ENCODE assay signal across 11 mouse cellular contexts in the genomic region with DNA sequence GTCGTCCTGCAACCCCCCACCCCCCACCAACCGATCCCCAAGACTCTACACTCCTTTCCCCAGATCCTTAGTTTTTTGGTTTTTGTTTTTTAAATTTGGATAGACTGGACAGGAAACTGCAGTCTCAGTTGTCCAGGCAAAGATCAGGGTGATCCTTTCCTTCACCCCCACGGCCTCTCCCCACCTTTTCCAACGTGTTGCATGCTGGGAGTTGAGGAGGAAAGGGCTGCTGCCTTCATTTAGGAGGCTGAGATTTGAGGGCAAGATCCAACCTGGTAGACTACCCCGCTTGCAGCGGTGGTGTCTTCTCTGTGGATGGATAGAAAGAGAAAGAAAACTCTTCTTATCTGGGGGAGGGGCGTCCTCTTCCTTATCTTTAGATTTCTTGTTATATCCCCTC. TPM values are rescaled to one million over a fixed set of nuclear protein-coding genes. Genes with fewer than 3 reads are reported as not detected.
DNase-seq lines count a peak whose midpoint lies in the region; ATAC-seq and TF ChIP-seq lines count a peak whose summit lies in the region.
"Had no signal": no experiment of that assay in that cellular context is flagged by ENCODE, and none has a peak within 500 bp of the region (broad histone marks: within the 10 kb centered on the region; RNA-seq: fewer than 3 reads in every experiment).

No protein-coding gene starts in this region.

- ATAC-seq in hindbrain, embryonic 11.5 days (ENCODE audit: low FRiP score): no peak
- ATAC-seq in midbrain, postnatal 0 days (ENCODE audit: low FRiP score): no peak

- 1% methylated on average over 7 of the region's 7 CpGs for WGBS in hindbrain, embryonic 11.5 days
- WGBS in midbrain, postnatal 0 days: 3% methylated on average over 7 of the region's 7 CpGs
- WGBS in heart, embryonic 10.5 days: 2% methylated on average over 7 of the region's 7 CpGs

- DNase-seq in embryo, embryonic 10.5 days (ENCODE audit: low spot score): peak; percentile 29
- DNase-seq in embryo, embryonic 10 days (ENCODE audit: low spot score): no peak
- peak; percentile 25 to 53 for DNase-seq in cerebellum, postnatal 25 days
- peak; percentile 39 for DNase-seq in hindbrain, embryonic 11.5 days (ENCODE audit: low spot score)
- DNase-seq in midbrain, postnatal 0 days (ENCODE audit: low spot score): peak; percentile 17
- DNase-seq in testis, postnatal 14 days (ENCODE audit: low spot score): no peak
- DNase-seq in heart, embryonic 10.5 days (ENCODE audit: low spot score): no peak
- DNase-seq in kidney, postnatal 25 days: no peak
- DNase-seq: lung, postnatal 36 days had no signal

- peaks cover 14% of the 10 kb centered on the region for H3K4me1 ChIP-seq in hindbrain, embryonic 11.5 days (replicated peaks; ENCODE audit: control insufficient read depth, insufficient read depth, low read length)
- H3K4me1 ChIP-seq in midbrain, postnatal 0 days (ENCODE audit: insufficient read depth, low read length): peaks cover 7% of the 10 kb centered on the region; the same call in 1 of the 2 replicates
- H3K4me1 ChIP-seq in heart, embryonic 10.5 days: peaks cover 28% of the 10 kb centered on the region

- TF ChIP-seq CTCF in midbrain, postnatal 0 days (IDR thresholded peaks at IDR 0.05): no peak

- H3K4me2 ChIP-seq in hindbrain, embryonic 11.5 days (replicated peaks; ENCODE audit: low read depth, low read length): peak overlapping the region; percentile 67
- H3K4me2 ChIP-seq in midbrain, postnatal 0 days (ENCODE audit: low read depth, low read length, poor library complexity, severe bottlenecking): peak overlapping the region; percentile 69

- peak overlapping the region; percentile 71 for H3K9ac ChIP-seq in hindbrain, embryonic 11.5 days (ENCODE audit: low read depth, low read length)
- peak overlapping the region; percentile 95 for H3K9ac ChIP-seq in midbrain, postnatal 0 days (replicated peaks; ENCODE audit: low read length, poor library complexity, severe bottlenecking)
- H3K9ac ChIP-seq: heart, embryonic 15.5 days had no signal

- H3K36me3 ChIP-seq in hindbrain, embryonic 11.5 days (ENCODE audit: control insufficient read depth, insufficient read depth, low read length): no peaks in the 10 kb centered on the region
- no peaks in the 10 kb centered on the region for H3K36me3 ChIP-seq in midbrain, postnatal 0 days (ENCODE audit: insufficient read depth, low read length)
- no peaks in the 10 kb centered on the region for H3K36me3 ChIP-seq in heart, embryonic 10.5 days
- H3K36me3 ChIP-seq: heart, embryonic 15.5 days had no signal

- H3K9me3 ChIP-seq in hindbrain, embryonic 11.5 days (ENCODE audit: control insufficient read depth, low read length): no peaks in the 10 kb centered on the region
- no peaks in the 10 kb centered on the region for H3K9me3 ChIP-seq in midbrain, postnatal 0 days (ENCODE audit: low read length)
- no peaks in the 10 kb centered on the region for H3K9me3 ChIP-seq in heart, embryonic 10.5 days
- H3K9me3 ChIP-seq: heart, embryonic 15.5 days had no signal

- peak overlapping the region; percentile 63 for H3K4me3 ChIP-seq in hindbrain, embryonic 11.5 days (ENCODE audit: low read depth, low read length)
- peak overlapping the region; percentile 99 for H3K4me3 ChIP-seq in midbrain, postnatal 0 days (ENCODE audit: low read depth, low read length)
- no peak overlapping the region for H3K4me3 ChIP-seq in heart, embryonic 10.5 days

- H3K27me3 ChIP-seq in hindbrain, embryonic 11.5 days (ENCODE audit: control insufficient read depth, insufficient read depth, low read length): peaks cover 23% of the 10 kb centered on the region
- no peaks in the 10 kb centered on the region for H3K27me3 ChIP-seq in midbrain, postnatal 0 days (ENCODE audit: insufficient read depth, low read length)
- H3K27me3 ChIP-seq in heart, embryonic 10.5 days (ENCODE audit: insufficient read depth, poor library complexity, severe bottlenecking): peaks cover 93% of the 10 kb centered on the region

- H3K27ac ChIP-seq in hindbrain, embryonic 11.5 days (ENCODE audit: low read depth, low read length): no peak overlapping the region
- peak overlapping the region; percentile 88 for H3K27ac ChIP-seq in midbrain, postnatal 0 days (ENCODE audit: low read depth, low read length)
- no peak overlapping the region for H3K27ac ChIP-seq in heart, embryonic 10.5 days
- H3K27ac ChIP-seq: heart, embryonic 15.5 days had no signal

RNA-seq across cellular contexts. Expression of a gene that starts 2.1 kb away (rescaled TPM):
- 4.6 and 5.3 TPM in 2 replicates for polyA plus RNA-seq in hindbrain, embryonic 11.5 days (2014; fragmentation: Nextera tagmentation; extraction: Ambion mirVana)
- 64.0 and 70.2 TPM in 2 replicates for total RNA-seq in midbrain, postnatal 0 days (2014; rRNA removed)
- 15.4 and 17.8 TPM in 2 replicates for polyA plus RNA-seq in midbrain, postnatal 0 days (2015; fragmentation: Nextera tagmentation; extraction: Ambion mirVana)
- polyA plus RNA-seq in heart, embryonic 10.5 days (2016; fragmentation: Nextera tagmentation; extraction: Ambion mirVana): not detected in 2 replicates
- polyA plus RNA-seq: heart, embryonic 15.5 days had no signal

RNA-seq across cellular contexts. Expression of a gene that starts 28.4 kb away (rescaled TPM):
- polyA plus RNA-seq in hindbrain, embryonic 11.5 days (2014; fragmentation: Nextera tagmentation; extraction: Ambion mirVana): 1.3 and 3.0 TPM in 2 replicates
- 3.4 and 3.8 TPM in 2 replicates for total RNA-seq in midbrain, postnatal 0 days (2014; rRNA removed)
- 1.8 and 2.3 TPM in 2 replicates for polyA plus RNA-seq in midbrain, postnatal 0 days (2015; fragmentation: Nextera tagmentation; extraction: Ambion mirVana)
- 1.2 and 1.4 TPM in 2 replicates for polyA plus RNA-seq in heart, embryonic 10.5 days (2016; fragmentation: Nextera tagmentation; extraction: Ambion mirVana)

RNA-seq across cellular contexts. Expression of a gene that starts 36.2 kb away (rescaled TPM):
- 0.50 and 1.6 TPM in 2 replicates for polyA plus RNA-seq in hindbrain, embryonic 11.5 days (2014; fragmentation: Nextera tagmentation; extraction: Ambion mirVana)
- not detected in 2 replicates for total RNA-seq in midbrain, postnatal 0 days (2014; rRNA removed)
- 0.49 and 0.80 TPM in 2 replicates for polyA plus RNA-seq in midbrain, postnatal 0 days (2015; fragmentation: Nextera tagmentation; extraction: Ambion mirVana)
- not detected in 2 replicates for polyA plus RNA-seq in heart, embryonic 10.5 days (2016; fragmentation: Nextera tagmentation; extraction: Ambion mirVana)
- polyA plus RNA-seq: heart, embryonic 15.5 days; limb, embryonic 14.5 days had no signal

Comparison
In these comparisons a context has a peak if more than half of its experiments do, and no peak if none do; other contexts are left out.
1. DNase-seq: peak in embryo, embryonic 10.5 days (single experiment), cerebellum, postnatal 25 days (2 of 2), hindbrain, embryonic 11.5 days (single experiment) and midbrain, postnatal 0 days (single experiment); none in embryo, embryonic 10 days (single experiment), testis, postnatal 14 days (single experiment), heart, embryonic 10.5 days (single experiment) and kidney, postnatal 25 days (0 of 2).